Mouse (Mus musculus) intestine, postnatal 0 days (tissue): ENCODE data around the gene Klhl42. TPM values are rescaled to one million over a fixed set of nuclear protein-coding genes. Genes with fewer than 3 reads are reported as not detected.

ENCODE experiments used
- ATAC-seq: fragments of 200-750 bp; cut with Nextera tagmentation; 2 replicates; pipeline ENCODE4 v1.8.0; 2017; ENCODE audit warnings: mild to moderate bottlenecking, moderate TSS enrichment, moderate library complexity
- H3K27ac ChIP-seq: fragments of 300-500 bp; sonication (generic); 2 replicates; pipeline ENCODE4 v1.5.1; 2014; ENCODE audit warnings: mild to moderate bottlenecking, low read depth, low read length, moderate library complexity
- H3K27me3 ChIP-seq: fragments of 300-500 bp; sonication (generic); replicated peaks from 2 replicates; pipeline ENCODE4 v1.6.1; 2014; ENCODE audit warnings: low read length, mixed read lengths; ENCODE audit not compliant: control insufficient read depth, insufficient read depth
- H3K36me3 ChIP-seq: fragments of 300-500 bp; sonication (generic); 2 replicates; pipeline ENCODE4 v1.6.1; 2014; ENCODE audit warnings: mild to moderate bottlenecking, moderate library complexity; ENCODE audit not compliant: control insufficient read depth, insufficient read depth
- H3K4me1 ChIP-seq: fragments of 300-500 bp; sonication (generic); replicated peaks from 2 replicates; pipeline ENCODE4 v1.6.1; 2014; ENCODE audit warnings: antibody characterized with exemption, low read length, mixed read lengths; ENCODE audit not compliant: control insufficient read depth, insufficient read depth
- H3K4me2 ChIP-seq: fragments of 300-500 bp; sonication (generic); replicated peaks from 2 replicates; pipeline ENCODE4 v1.6.1; 2014; ENCODE audit warnings: low read depth, mild to moderate bottlenecking, moderate library complexity
- H3K4me3 ChIP-seq: fragments of 300-500 bp; sonication (generic); 2 replicates; pipeline ENCODE4 v1.5.1; 2014; ENCODE audit warnings: low read depth, low read length
- H3K9ac ChIP-seq: fragments of 300-500 bp; sonication (generic); 2 replicates; pipeline ENCODE4 v1.6.1; 2014; ENCODE audit warnings: mild to moderate bottlenecking, low read depth, low read length
- H3K9me3 ChIP-seq: fragments of 300-500 bp; sonication (generic); 2 replicates; pipeline ENCODE4 v1.6.1; 2016; ENCODE audit warnings: mixed run types; ENCODE audit not compliant: control insufficient read depth
- CTCF ChIP-seq: sonication (generic); IDR thresholded peaks from 2 replicates; pipeline ENCODE4 v1.5.1; 2016; ENCODE audit warnings: low read depth, mild to moderate bottlenecking, control low read depth, antibody characterized with exemption, moderate library complexity
- WGBS: fragments of 180-500 bp; shearing (Covaris S2); extraction: QIAGEN DNeasy Blood & Tissue Kit; methylation state at CpG from one replicate; pipeline ENCODE4 v1.1.7; 2014; 5-methylcytosine and 5-hydroxymethylcytosine counted together
- polyA plus RNA-seq: library from polyadenylated mRNA; unstranded; fragments of >200 nt; fragmentation: Nextera tagmentation; extraction: Ambion mirVana; gene quantifications from 2 replicates; pipeline ENCODE4 v1.2.1, GENCODE M21; 2015

The Klhl42 gene
- polyA plus RNA-seq, 1 experiment from 2014 or later = 3.2 TPM

DNA sequence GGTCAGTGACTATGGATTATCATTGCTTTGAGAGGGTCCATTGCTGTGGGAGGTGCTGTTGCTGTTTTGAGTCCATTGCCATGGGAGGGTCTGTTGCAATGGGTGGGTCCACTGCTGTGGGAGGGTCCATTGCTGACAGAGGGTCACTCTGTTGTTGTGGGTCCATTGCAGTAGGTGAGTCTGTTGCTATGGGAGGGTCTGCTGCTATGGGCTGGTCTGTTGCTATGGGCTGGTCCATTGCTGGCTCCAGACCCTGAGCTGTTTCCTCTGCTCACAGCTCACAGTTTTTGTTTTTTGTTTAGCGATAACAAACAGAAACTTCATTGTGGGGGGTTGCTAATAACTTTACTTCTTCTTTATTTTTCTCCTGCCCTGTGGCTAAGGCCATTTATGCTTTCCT is 14.3 kb downstream of the Klhl42 start:
- H3K27ac ChIP-seq = no peak overlapping the region
- ATAC-seq = no peak
- no peak overlapping the region for H3K9ac ChIP-seq
- H3K4me2 ChIP-seq = no peak overlapping the region
- H3K4me1 ChIP-seq = no peaks in the 10 kb centered on the region
- no peak for TF ChIP-seq CTCF
- H3K27me3 ChIP-seq = no peaks in the 10 kb centered on the region
- peaks cover 33% of the 10 kb centered on the region for H3K36me3 ChIP-seq
- no peak overlapping the region for H3K4me3 ChIP-seq
- no peaks in the 10 kb centered on the region for H3K9me3 ChIP-seq
- 95% methylated on average over 1 of the region's 1 CpGs for WGBS

DNA sequence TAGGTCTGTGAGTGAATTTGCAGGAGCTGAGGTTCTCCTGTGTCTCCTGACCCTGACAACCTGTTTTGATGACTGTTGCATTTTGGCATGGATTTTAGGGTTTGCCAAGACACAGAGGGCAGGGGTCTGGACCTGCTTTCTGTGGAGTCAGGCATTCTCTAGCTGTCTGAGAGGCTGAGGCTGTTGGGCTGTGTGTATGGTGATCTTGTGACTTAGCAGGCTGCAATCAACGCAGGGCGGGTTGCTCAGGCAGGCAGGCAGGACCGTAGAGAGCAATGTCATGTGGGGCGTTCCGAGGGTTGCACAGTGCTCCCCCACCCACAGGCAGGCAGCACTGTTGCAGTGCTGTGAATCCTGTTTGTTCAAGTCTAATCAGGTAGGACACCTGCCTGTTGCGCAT is 15.5 kb downstream of the Klhl42 start:
- 64% methylated on average over 6 of the region's 6 CpGs for WGBS
- Histone ChIP-seq H3K27me3 (no peaks in the 10 kb centered on the region), H3K9me3 (no peaks in the 10 kb centered on the region), H3K4me2 (no peak overlapping the region), H3K36me3 (peaks cover 30% of the 10 kb centered on the region), H3K27ac (no peak overlapping the region), H3K4me3 (no peak overlapping the region), H3K9ac (no peak overlapping the region), H3K4me1 (no peaks in the 10 kb centered on the region)
- no peak for ATAC-seq
- no peak for TF ChIP-seq CTCF

DNA sequence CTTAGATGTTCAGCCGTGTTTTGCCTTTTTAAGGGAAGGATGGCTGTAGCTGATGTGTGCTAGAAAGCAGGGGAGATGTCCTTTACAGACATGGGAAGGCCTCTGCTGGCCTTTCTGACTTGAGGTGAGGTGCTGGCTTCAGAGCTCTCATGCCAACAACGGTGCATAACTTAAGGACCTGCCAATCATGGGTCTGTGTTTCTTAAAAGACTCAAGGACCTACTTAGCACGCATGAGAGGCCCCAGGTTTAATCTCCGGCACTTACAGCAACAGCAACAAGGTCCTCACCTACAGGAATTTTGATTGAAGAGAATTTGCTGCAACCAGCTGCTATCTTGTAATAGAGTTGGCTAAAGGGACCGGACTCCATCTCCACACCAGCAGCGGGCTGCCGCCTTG is 18.1 kb downstream of the Klhl42 start:
- H3K4me3 ChIP-seq = no peak overlapping the region
- no peak overlapping the region for H3K4me2 ChIP-seq
- H3K9me3 ChIP-seq = no peaks in the 10 kb centered on the region
- TF ChIP-seq CTCF = no peak
- 93% methylated on average over 7 of the region's 7 CpGs for WGBS
- no peak overlapping the region for H3K27ac ChIP-seq
- peaks cover 30% of the 10 kb centered on the region for H3K36me3 ChIP-seq
- H3K27me3 ChIP-seq = no peaks in the 10 kb centered on the region
- H3K4me1 ChIP-seq = no peaks in the 10 kb centered on the region
- H3K9ac ChIP-seq = no peak overlapping the region
- ATAC-seq = no peak

DNA sequence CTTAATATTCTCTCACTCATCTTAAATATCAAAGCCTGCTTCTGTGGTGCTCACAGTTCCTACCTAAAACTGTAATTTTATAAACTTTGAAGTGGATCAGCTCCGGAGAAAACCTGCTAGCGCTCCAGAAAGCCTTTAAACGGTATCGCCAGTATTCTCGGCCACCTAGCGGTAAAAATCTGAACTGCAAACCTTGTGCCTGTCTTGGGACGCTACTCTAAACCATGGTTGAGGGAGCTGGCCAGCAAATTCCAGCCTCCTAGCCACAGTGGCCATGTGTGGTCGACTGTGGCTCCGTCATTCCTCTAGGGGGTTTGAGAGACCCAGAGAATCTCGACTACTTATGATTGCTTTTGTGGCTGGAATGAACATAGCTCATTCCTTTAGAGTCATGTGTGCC is 25.4 kb downstream of the Klhl42 start:
- H3K9me3 ChIP-seq = no peaks in the 10 kb centered on the region
- WGBS = 6% methylated on average over 10 of the region's 10 CpGs
- peaks cover 6% of the 10 kb centered on the region; the same call in 1 of the 2 replicates for H3K36me3 ChIP-seq
- TF ChIP-seq CTCF = peak; percentile 84
- H3K27me3 ChIP-seq = no peaks in the 10 kb centered on the region
- H3K9ac ChIP-seq = no peak overlapping the region
- H3K4me2 ChIP-seq = no peak overlapping the region
- H3K27ac ChIP-seq = no peak overlapping the region
- no peaks in the 10 kb centered on the region for H3K4me1 ChIP-seq
- ATAC-seq = no peak
- H3K4me3 ChIP-seq = no peak overlapping the region

DNA sequence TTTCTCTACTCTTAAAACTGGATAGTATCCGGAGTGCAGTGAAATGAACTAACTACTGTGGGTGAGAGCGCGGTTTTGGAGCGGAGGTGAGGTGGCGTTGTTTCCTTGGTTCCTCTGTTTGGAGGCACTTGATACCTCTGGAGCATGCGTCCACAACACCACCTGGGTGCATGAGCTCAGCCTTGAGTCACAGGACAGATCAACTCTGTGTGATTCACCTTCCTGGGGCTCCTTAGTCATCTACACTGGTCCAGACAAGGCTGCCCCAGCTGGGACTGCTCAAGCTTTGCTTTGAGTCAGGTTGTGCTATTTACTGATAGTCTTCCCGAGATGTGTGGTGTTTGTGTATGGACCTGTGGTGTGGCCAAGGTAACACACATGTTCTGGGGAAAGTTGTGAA is 26.6 kb downstream of the Klhl42 start:
- no peaks in the 10 kb centered on the region for H3K36me3 ChIP-seq
- no peaks in the 10 kb centered on the region for H3K4me1 ChIP-seq
- TF ChIP-seq CTCF = no peak
- H3K27me3 ChIP-seq = no peaks in the 10 kb centered on the region
- H3K4me3 ChIP-seq = no peak overlapping the region
- WGBS = 94% methylated on average over 7 of the region's 7 CpGs
- H3K9me3 ChIP-seq = no peaks in the 10 kb centered on the region
- H3K4me2 ChIP-seq = no peak overlapping the region
- ATAC-seq = no peak
- no peak overlapping the region for H3K27ac ChIP-seq
- H3K9ac ChIP-seq = no peak overlapping the region

DNA sequence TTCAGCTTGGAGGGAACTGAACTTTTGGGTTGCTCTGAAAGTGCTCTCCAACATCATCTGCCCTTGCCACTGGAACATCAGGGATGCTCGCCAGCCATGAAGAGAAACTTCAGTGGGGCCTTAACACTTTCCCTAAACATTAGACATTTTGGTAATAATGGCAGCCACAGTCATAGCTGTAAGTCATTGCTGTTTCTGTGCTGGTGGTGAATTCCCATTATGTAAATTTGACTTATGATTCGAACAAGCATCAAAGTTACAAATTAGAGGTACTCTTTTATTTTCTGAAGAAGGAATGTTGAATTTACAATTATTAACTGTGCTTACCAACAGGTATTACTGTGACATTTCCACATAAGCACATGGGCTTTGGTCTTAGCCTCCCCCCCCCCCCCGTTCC is 27.0 kb downstream of the Klhl42 start:
- 80% methylated on average over 3 of the region's 3 CpGs for WGBS
- no peak for TF ChIP-seq CTCF

DNA sequence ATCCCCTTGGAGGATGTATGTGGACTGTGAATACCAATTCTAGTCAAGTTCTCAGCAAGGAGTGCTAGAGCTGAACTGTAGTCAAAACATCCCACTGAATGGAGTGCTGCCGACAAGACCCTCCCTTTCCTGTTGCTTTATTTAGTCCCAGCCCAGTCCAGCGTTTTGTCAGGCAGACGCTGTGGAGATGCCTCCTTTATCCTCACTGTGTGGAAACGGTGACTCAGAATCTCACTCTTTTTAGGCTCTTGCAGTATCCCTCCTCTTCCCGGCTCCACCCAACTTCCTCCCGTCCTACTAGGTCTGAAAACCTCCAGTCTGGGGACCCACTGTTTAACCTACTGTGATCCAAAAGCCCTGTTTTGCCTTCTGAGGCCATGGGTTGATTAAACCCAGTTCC is 30.1 kb downstream of the Klhl42 start:
- no peak overlapping the region for H3K9ac ChIP-seq
- no peaks in the 10 kb centered on the region for H3K9me3 ChIP-seq
- no peak for TF ChIP-seq CTCF
- WGBS = 51% methylated on average over 6 of the region's 6 CpGs
- no peak for ATAC-seq
- no peak overlapping the region for H3K4me3 ChIP-seq
- H3K4me1 ChIP-seq = no peaks in the 10 kb centered on the region
- no peak overlapping the region for H3K27ac ChIP-seq
- no peak overlapping the region for H3K4me2 ChIP-seq
- H3K27me3 ChIP-seq = no peaks in the 10 kb centered on the region
- no peaks in the 10 kb centered on the region for H3K36me3 ChIP-seq

More for the DNA sequence above, 27.0 kb downstream of the Klhl42 start:
- Histone ChIP-seq H3K4me2 (no peak overlapping the region), H3K4me3 (no peak overlapping the region), H3K4me1 (no peaks in the 10 kb centered on the region), H3K9me3 (no peaks in the 10 kb centered on the region), H3K27me3 (no peaks in the 10 kb centered on the region), H3K27ac (no peak overlapping the region), H3K36me3 (no peaks in the 10 kb centered on the region), H3K9ac (no peak overlapping the region)
- no peak for ATAC-seq
